Comparison of ENCODE assay signal across 22 mouse cellular contexts in genomic region chr10:18147224-18147623, GRCm38 (mm10).
DNase-seq lines count a peak whose midpoint lies in the region; ATAC-seq and TF ChIP-seq lines count a peak whose summit lies in the region.
"Had no signal": no experiment of that assay in that cellular context is flagged by ENCODE, and none has a peak within 500 bp of the region (broad histone marks: within the 10 kb centered on the region; RNA-seq: fewer than 3 reads in every experiment).

No protein-coding gene starts in this region.

- TF ChIP-seq EP300 in heart, postnatal 0 days (IDR thresholded peaks at IDR 0.05; ENCODE audit: low read depth): no peak

- H3K9me3 ChIP-seq in heart, postnatal 0 days (replicated peaks; ENCODE audit: control insufficient read depth, low read length): no peaks in the 10 kb centered on the region
- H3K9me3 ChIP-seq in midbrain, embryonic 11.5 days (ENCODE audit: control insufficient read depth, low read length): no peaks in the 10 kb centered on the region
- H3K9me3 ChIP-seq in midbrain, embryonic 13.5 days: no peaks in the 10 kb centered on the region
- no peaks in the 10 kb centered on the region for H3K9me3 ChIP-seq in forebrain, embryonic 12.5 days
- H3K9me3 ChIP-seq: heart, embryonic 12.5 days; hindbrain, embryonic 12.5 days had no signal

- H3K9ac ChIP-seq in heart, postnatal 0 days (replicated peaks; ENCODE audit: low read depth, low read length): no peak overlapping the region
- H3K9ac ChIP-seq in midbrain, embryonic 11.5 days (ENCODE audit: low read length): no peak overlapping the region
- H3K9ac ChIP-seq in midbrain, embryonic 13.5 days (replicated peaks): no peak overlapping the region
- H3K9ac ChIP-seq in forebrain, embryonic 12.5 days: no peak overlapping the region
- H3K9ac ChIP-seq: heart, embryonic 12.5 days; hindbrain, embryonic 12.5 days had no signal

- H3K27ac ChIP-seq in heart, postnatal 0 days (ENCODE audit: low read depth): peak overlapping the region; percentile 63
- no peak overlapping the region for H3K27ac ChIP-seq in midbrain, embryonic 11.5 days (ENCODE audit: low read depth, low read length)
- no peak overlapping the region for H3K27ac ChIP-seq in midbrain, embryonic 13.5 days
- no peak overlapping the region for H3K27ac ChIP-seq in forebrain, embryonic 12.5 days
- H3K27ac ChIP-seq: hindbrain, embryonic 12.5 days had no signal

- WGBS in heart, postnatal 0 days: 42% methylated on average over 3 of the region's 3 CpGs
- 82% methylated on average over 3 of the region's 3 CpGs for WGBS in midbrain, embryonic 11.5 days
- 85% methylated on average over 3 of the region's 3 CpGs for WGBS in midbrain, embryonic 13.5 days
- 85% methylated on average over 3 of the region's 3 CpGs for WGBS in forebrain, embryonic 12.5 days

- H3K4me2 ChIP-seq in heart, postnatal 0 days (ENCODE audit: low read depth, low read length): no peak overlapping the region
- H3K4me2 ChIP-seq in midbrain, embryonic 11.5 days: no peak overlapping the region
- no peak overlapping the region for H3K4me2 ChIP-seq in midbrain, embryonic 13.5 days (replicated peaks)
- H3K4me2 ChIP-seq in forebrain, embryonic 12.5 days: no peak overlapping the region
- H3K4me2 ChIP-seq: heart, embryonic 12.5 days; hindbrain, embryonic 12.5 days had no signal

- intact Hi-C loops in heart, postnatal 25 days (cut with DNase I): no loop called here
- intact Hi-C loops in heart, postnatal 14 days (cut with DNase I): no loop called here

- peaks cover 8% of the 10 kb centered on the region for H3K4me1 ChIP-seq in heart, postnatal 0 days (ENCODE audit: control insufficient read depth, insufficient read depth)
- H3K4me1 ChIP-seq in midbrain, embryonic 11.5 days (ENCODE audit: control insufficient read depth, insufficient read depth, low read length): no peaks in the 10 kb centered on the region
- no peaks in the 10 kb centered on the region for H3K4me1 ChIP-seq in midbrain, embryonic 13.5 days (replicated peaks)
- no peaks in the 10 kb centered on the region for H3K4me1 ChIP-seq in forebrain, embryonic 12.5 days
- H3K4me1 ChIP-seq: hindbrain, embryonic 12.5 days had no signal

- peak; percentile 55 for DNase-seq in heart, adult 11 months
- no peak for DNase-seq in heart, postnatal 25 days (ENCODE audit: low spot score)
- DNase-seq in heart, postnatal 0 days (ENCODE audit: low spot score): no peak
- DNase-seq in heart, postnatal 14 days: no peak
- DNase-seq in midbrain, embryonic 11.5 days (ENCODE audit: low spot score, missing footprints): peak; percentile 69
- DNase-seq: adrenal gland, postnatal 14 days; cerebellum, adult 18-20 months; cerebellum, adult 9-11 months; cerebellum, postnatal 36 days; gastrocnemius, postnatal 14 days; heart, postnatal 4 days had no signal

- no peak for TF ChIP-seq CTCF in heart, postnatal 0 days (IDR thresholded peaks at IDR 0.05; ENCODE audit: low read depth)

- no peak overlapping the region for H3K4me3 ChIP-seq in heart, postnatal 0 days (ENCODE audit: low read depth, low read length)
- no peak overlapping the region for H3K4me3 ChIP-seq in midbrain, embryonic 11.5 days (ENCODE audit: low read depth, low read length)
- no peak overlapping the region for H3K4me3 ChIP-seq in midbrain, embryonic 13.5 days (replicated peaks)
- H3K4me3 ChIP-seq in forebrain, embryonic 12.5 days (replicated peaks): no peak overlapping the region
- H3K4me3 ChIP-seq: heart, embryonic 12.5 days; hindbrain, embryonic 12.5 days had no signal

- peak; percentile 53; the same call in 1 of the 2 replicates for ATAC-seq in heart, postnatal 0 days (ENCODE audit: insufficient read depth, low read depth)
- no peak for ATAC-seq in midbrain, embryonic 11.5 days (ENCODE audit: low FRiP score)
- no peak for ATAC-seq in midbrain, embryonic 13.5 days
- no peak for ATAC-seq in forebrain, embryonic 12.5 days (ENCODE audit: low FRiP score)
- ATAC-seq: activated CD4-positive, CD25-positive, alpha-beta regulatory T cell, adult 4 months; forebrain, embryonic 16.5 days; hindbrain, embryonic 16.5 days; inflammation-experienced regulatory T-cells, adult 6 months; intestine, postnatal 0 days; Patski had no signal

- no peaks in the 10 kb centered on the region for H3K27me3 ChIP-seq in heart, postnatal 0 days (ENCODE audit: control insufficient read depth, insufficient read depth, low read length)
- H3K27me3 ChIP-seq in midbrain, embryonic 11.5 days (ENCODE audit: control insufficient read depth, insufficient read depth, low read length): no peaks in the 10 kb centered on the region
- H3K27me3 ChIP-seq in midbrain, embryonic 13.5 days: no peaks in the 10 kb centered on the region
- H3K27me3 ChIP-seq in forebrain, embryonic 12.5 days: no peaks in the 10 kb centered on the region
- H3K27me3 ChIP-seq: CH12.LX; heart, embryonic 12.5 days; hindbrain, embryonic 12.5 days had no signal

- H3K36me3 ChIP-seq in heart, postnatal 0 days (replicated peaks; ENCODE audit: control insufficient read depth, insufficient read depth, low read length): no peaks in the 10 kb centered on the region
- no peaks in the 10 kb centered on the region for H3K36me3 ChIP-seq in midbrain, embryonic 11.5 days (ENCODE audit: control insufficient read depth, insufficient read depth, low read length)
- no peaks in the 10 kb centered on the region for H3K36me3 ChIP-seq in midbrain, embryonic 13.5 days
- H3K36me3 ChIP-seq in forebrain, embryonic 12.5 days (replicated peaks): no peaks in the 10 kb centered on the region
- H3K36me3 ChIP-seq: heart, embryonic 12.5 days; hindbrain, embryonic 12.5 days had no signal

Comparison
In these comparisons a context has a peak if more than half of its experiments do, and no peak if none do; other contexts are left out.
1. DNase-seq: peak in heart, adult 11 months (single experiment) and midbrain, embryonic 11.5 days (single experiment); none in heart, postnatal 25 days (single experiment), heart, postnatal 0 days (single experiment) and heart, postnatal 14 days (0 of 2).